Mouse (Mus musculus) megakaryocyte, adult 5-6 weeks (primary cell): ENCODE measurements around the gene Cux1. TPM values are rescaled to one million over a fixed set of nuclear protein-coding genes. Genes with fewer than 3 reads are reported as not detected.

Experiments
- ATAC-seq: 2 replicates; pipeline ENCODE4 v1.8.0; 2016; ENCODE audit warnings: mild to moderate bottlenecking, inconsistent platforms; ENCODE audit not compliant: poor library complexity, severe bottlenecking
- total RNA-seq, 2 experiments: library from RNA; stranded (forward) in 1 of 2; stranded (reverse) in 1 of 2; fragments of 153-499, 151-499 nt in 1 of 2; fragments of 221-1000, 200-1000 nt in 1 of 2; gene quantifications; 2 replicates each; pipeline versions ENCODE4 v1.2.3 to v1.2.4; 2015 to 2017

Gene Cux1
- total RNA-seq, 2 experiments from 2014 or later = 74.0 to 77.4 TPM

DNA sequence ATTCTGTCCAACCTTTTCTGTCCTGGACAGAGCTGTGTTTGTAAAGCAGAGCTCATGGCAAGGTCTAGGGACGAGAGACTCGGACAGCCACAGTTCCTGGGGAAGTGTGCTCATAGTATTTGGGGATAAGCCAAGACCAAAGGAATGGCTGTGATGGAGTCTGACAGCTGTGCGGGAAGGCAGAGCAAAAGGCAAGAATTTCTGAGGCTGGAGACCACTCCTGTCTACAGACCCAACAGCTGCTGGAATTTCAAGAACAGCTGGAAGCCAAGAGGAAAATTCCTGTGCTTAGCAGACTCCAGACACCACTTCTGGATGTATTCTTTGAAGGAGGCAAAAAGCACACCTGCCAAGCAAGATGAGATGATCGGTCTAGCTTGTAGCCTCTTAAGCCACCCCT lies 297.4 kb downstream of the Cux1 start:
- no peak for ATAC-seq

DNA sequence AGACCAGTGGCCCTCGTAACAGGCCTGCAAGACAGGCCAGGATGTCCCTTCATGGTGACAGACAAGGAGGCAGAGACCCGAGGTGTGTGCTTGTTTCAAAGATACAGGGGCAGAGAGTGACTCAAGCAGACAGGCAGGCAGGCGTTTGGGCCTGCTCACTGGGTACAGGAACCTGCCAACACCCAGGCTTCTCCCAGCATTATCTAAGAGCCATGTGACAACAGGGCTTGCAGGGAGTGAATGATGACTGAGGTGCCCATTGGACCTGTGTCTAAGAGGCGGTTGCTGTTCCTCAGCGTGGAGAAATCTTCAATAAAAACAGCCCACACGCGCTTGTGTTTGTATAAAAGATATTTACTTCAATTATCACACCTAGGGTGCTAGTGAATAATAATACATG lies 301.2 kb downstream of the Cux1 start:
- no peak for ATAC-seq

DNA sequence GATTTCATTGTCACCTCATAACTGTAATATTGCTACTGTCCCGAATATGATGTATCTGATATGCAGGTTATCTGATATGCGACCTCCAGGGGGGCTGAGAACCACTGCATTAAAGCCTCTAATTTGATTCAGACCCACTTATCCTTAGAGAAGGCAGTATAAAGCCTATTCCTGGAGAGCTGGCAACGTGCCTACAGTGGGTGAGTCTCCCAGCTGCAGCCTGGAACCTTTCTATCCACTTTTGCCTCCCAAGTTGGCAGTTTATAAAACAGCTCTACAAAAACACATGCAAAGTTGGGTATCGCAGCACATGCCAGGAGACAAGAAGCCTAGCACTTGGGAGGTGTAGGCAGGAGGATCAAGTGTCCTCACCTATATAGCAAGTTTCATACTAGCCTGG lies 303.9 kb downstream of the Cux1 start:
- no peak for ATAC-seq

DNA sequence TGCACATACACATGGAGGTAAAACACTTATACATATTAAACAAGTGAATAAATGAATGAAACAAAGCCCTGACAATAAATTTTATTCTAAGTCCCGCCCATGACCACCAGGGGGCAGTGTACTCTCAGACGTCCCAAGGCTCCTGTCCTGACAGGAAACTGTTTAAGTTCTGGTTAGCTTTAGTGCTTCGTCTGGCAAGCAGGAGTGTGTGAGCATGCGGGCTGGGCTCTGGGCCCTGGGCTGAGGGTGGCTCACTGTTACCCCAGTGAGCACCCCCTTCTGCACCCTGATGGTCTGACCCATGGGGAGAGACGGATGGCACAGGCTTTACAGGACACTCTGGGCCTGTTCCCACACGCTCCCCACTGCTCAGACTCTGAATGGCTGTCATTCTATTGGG lies 308.4 kb downstream of the Cux1 start:
- ATAC-seq = peak; percentile 63

DNA sequence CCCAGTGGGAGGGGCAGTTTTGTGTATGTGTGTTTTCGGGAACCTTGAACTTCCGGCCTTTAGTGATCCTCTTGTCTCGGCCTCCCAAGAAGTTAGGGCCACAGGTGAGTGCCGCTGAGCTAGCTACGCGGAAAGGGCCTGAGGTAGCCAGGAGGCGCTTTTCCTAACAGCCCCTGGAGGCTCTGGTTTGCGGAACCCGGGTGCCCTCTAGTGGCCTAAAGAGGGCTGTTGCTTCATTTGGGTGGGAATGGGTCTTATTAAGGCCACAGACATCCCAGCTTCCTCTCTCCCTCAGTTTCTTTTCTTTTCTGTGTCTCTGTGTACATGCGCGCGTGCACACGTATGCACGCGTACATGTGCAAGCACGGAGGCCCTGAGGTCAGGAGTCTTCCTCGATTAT lies 314.4 kb downstream of the Cux1 start:
- peak; percentile 83 for ATAC-seq

DNA sequence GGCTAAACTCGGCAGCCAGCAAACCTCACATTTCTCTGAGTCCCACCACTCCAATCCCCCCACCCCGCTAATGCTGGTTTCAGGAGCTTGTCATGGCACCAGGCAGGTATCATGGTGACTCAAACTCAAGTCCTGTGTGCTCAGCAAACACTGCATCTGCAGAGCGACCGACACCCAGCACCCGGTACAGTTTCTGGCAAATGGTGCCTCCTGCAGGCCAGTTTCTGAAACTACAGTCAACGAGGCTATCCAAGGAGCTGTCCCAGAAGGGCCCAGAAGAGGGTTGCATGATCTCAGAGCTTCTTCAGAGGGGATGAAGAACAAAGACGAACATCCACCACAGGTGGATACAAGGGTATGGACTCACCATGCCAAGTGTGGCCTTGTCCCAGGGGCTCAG lies 316.3 kb downstream of the Cux1 start:
- peak; percentile 34; the same call in 1 of the 2 replicates for ATAC-seq

DNA sequence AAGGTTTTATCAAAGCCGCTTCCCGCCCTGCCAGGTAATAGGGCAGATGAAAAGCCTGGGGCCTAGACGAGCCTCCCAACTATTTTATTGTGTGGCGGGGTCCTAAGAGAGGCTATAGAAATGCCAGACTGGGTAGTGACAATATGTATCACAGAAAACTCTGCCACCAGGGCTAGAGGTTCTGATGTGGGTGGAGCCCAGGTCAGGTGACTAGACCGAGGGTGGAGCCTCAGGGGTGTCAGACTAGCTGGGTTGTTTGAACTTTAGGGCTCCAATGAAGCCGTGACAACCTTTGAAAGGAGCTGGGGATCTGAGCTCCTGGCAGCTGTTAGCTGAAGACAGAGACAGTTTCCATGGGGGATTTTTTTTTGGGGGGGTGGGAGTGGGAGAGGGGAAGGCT lies 318.8 kb downstream of the Cux1 start:
- ATAC-seq = no peak

DNA sequence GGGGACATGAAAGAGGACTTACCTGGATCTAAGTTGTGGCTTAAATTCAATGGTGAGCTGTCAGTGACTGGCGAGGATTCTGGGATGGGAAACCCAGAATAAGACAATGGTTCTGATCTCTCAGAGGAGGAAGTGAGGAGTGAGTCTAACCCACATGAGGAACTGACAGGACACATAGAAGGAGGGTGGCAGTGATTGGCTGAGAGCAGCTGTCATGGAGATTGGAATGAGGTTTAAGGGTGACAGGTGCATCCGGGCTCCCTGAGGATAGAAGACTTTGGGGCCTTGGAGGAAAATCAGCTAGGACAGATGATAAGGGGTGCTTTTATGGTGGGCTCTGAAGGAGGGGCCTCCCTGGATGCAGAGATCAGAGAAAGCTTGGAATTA lies 320.8 kb downstream of the Cux1 start, which contains the start of gene Sh2b2:
TSS of gene Sh2b2 (minus strand) at position 105 of the 387 bp plus-strand sequence.
- peak; percentile 58 for ATAC-seq

DNA sequence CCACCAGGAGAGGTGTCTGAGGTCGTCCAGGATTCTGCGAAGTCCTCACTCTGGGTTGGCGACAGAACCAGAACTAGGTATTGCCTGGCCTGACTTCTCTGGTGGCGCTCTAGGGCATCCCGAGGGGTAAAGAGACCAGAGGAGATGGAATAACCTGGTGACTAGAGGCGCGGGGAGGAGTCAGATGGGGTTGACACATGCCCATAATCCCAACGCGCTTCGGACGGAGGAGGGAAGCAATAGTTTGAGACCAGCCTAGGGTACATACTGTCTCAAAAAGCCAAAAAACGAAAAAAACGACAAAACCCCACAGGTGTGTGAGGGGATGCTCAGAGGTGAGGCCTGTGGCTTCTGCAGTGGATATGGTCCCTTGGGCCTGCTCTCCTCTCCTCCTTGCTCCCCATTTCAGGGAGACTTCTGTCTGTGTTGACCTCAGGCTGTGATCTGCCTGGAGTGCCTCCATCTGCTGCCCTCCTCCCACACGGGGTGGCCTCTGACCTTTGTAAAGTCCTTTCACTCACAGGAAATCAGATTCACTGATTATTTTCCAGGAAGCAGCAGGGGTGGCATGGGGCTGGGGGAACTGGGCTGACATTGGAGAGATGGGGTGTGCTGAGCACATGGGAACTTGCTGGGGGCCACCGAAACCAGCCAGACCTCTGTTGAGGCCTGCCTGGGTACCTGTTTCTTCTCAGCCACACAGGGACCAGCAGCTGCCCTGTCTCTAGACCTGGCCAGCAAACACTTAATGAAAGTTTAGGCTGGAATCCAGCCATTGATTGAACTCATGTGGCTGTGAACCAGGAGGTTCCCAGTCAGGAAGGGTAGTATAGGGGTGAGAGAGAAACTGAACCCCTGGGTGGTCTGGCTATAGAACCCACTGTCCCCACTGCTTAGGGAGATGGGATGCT lies 321.5 kb downstream of the Cux1 start:
- no peak for ATAC-seq

DNA sequence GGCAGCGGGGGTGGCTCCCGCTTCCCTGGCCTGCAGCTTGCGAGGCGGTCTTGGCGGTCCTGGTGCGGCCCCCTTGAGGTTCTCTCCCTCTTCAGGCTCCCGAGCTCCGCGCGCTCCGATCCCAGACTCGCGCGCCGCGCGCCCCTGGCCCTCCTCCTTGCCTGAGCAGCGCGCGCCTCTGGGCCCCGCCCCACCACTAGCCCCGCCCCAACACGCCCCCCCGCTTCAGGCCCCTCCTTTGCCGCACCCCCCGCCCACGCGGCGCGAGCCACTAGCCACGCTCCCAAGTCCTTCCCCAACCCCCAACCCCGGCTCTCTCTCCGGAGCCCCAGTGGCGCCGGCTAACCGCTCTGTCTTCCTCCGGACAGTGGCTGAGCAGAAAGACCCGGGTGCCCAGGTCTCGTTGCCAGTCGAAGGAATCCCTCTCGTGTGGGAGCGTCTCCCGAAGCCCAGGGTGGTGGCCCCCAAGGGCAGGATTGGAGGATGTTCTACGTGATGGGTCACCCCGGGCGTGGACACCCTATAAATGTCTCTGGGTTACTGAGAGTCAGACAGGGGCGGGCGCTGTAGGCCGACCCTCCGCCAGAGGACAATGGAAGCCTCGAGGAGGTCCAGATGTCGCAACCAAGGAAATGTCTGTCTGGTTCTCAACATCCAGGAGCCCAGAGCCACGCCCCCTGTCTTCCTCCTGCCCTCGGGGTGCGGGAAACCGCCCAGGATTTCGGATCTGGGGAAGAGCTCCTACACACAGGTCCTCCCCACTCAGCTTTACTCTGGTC lies 322.3 kb downstream of the Cux1 start:
- peak; percentile 63 for ATAC-seq

DNA sequence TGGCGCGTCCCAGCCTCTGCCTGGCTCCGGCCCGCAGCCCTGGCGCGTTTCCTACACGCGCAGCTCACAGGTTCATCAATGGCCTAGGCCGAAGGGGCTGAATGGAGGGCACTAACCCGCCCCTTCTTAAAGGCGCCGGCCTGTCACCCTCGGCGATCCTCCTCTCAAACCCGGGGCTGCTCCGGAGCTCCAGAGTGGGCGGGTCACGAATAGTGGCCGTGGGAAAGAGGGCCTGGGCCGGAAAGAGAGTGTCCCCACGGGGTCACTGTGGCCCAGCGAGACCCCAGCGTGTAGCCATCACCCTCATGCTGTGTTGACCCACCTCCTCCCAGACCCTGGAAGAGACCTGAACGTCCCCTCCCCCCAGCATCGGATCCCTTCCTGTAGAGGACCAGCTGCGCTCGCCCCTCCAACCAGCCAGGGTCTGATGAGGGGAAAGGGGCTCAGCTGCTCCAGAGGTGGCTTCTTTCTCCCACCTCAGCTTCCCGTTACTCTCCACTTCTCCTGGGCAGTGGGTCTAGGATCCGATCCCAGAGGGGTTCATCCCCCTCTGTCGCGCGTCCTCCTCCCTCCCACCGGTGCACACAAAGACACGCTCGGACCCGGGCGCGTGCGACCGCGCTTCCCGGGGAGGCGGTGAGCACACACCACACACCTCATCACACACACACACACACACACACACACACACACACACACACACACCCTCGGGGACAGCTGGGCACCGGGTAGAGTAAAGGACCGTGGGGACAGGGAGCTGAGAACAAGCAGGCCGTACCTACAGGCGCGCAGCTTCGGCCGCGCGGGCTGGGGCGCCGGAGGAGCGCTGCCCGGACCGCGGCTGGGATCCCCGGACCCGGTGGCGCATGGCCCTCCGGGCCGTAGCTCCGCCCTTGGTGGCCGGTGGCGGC lies 323.2 kb downstream of the Cux1 start:
- peak; percentile 9; the same call in 1 of the 2 replicates for ATAC-seq

DNA sequence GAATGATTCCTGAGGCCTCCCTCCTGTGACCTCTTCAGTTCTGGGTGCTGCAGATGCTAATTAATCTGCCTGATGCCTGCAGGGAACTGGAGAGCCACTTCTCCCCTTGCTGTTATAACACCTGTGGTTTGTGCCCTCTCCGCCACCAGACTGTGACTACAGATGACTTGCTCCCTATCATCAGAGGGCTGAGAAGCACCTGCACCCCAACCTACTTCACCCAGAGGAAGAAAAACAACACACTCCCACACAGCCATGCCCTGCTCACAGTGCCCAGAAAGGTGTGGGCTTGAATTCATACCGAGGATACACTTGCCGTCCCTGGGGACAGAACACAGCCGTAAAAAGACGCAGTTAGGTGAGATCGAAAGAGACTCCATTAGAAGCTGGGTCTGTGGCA lies 326.1 kb downstream of the Cux1 start:
- ATAC-seq = no peak

DNA sequence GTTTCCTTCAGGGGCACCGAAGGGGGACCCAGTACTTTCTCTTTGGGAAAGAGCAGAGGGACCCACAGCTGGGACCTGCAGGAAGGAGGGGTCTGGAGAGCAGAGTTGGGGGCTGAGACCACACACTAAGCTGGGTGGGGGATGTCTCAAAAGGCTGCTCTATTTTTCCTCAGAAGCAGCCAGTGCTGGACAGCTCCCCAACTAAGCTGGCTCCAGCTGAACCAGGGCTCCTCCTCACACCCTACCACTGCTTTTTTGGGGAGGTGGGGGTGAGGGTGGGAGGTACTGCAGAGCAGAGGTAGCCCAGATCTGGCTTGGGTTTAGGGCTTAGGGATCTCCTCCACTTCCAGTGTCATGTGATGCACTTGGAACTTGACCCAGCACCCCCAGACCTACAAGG lies 326.9 kb downstream of the Cux1 start:
- no peak for ATAC-seq

DNA sequence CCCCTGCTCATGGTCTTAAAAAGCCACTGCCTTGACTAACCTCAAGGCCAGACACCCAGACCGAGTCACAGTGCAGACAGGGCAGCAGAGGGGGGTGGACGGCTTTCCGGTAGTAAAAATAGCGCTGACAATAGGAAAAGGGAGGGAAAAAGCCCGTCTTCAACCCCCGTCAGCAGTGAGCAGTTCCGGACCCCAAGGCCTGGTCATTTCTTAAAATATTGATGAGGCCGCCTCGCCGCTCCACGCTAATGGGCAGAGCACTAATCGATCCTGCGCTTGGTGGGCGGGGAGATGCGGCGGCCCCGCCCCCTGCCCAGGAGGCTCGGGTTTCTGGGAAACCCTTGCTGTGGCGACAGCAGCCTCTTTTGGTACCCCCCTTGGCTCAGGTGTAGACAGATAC lies 329.7 kb downstream of the Cux1 start:
- ATAC-seq = no peak

DNA sequence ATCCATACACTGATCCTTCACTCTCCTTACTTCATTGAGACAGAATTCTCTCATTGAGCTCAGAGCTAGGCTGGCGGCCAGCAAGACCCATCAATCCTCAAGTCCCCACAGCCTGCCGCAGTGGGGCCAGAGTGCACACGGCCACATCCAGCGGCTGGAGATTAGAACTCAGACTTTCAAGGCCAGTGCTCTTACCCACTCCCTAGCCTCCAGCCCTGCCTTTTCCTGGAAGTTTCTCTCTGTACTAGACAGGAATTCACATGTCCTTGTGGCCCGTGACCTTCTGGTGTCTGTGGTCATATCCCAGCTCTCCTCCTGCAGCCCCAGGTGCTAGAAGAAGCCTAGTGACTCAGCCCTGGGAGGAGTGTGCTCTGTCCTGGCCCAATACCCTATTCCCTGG lies 330.7 kb downstream of the Cux1 start:
- no peak for ATAC-seq

DNA sequence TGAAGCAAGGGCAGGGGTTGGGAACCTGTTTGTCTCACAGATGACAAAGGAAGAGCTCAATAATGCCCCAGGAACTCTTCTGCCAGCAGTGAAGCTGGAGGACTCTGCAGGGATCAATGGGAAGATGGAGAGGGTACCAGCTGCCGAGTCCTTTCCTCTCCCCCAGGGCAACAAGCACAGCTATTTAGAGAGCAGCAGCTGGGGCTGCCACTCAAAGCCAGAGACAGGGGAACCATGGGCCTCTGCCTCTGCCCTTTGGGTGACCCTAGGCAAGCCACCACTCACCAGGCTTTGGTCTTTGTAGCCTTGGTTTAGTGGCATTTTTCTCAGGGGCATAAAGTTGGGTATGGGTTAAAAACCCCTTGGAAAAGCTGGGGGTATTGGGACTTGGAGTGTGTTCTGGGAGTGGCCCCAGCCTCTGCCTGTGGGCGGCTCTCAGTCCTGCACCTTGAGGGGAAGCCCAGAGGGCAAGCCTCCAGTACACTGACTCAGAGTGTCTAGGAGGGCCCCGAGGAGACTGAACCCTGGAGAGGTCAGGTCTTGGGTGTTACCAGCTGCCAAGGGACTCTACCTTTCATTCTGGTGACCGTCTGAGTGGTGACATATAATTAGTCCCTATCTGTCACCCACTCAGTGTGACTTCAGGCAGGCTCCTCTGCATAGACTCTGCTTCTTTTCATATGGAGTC lies 336.8 kb downstream of the Cux1 start:
- ATAC-seq = no peak

DNA sequence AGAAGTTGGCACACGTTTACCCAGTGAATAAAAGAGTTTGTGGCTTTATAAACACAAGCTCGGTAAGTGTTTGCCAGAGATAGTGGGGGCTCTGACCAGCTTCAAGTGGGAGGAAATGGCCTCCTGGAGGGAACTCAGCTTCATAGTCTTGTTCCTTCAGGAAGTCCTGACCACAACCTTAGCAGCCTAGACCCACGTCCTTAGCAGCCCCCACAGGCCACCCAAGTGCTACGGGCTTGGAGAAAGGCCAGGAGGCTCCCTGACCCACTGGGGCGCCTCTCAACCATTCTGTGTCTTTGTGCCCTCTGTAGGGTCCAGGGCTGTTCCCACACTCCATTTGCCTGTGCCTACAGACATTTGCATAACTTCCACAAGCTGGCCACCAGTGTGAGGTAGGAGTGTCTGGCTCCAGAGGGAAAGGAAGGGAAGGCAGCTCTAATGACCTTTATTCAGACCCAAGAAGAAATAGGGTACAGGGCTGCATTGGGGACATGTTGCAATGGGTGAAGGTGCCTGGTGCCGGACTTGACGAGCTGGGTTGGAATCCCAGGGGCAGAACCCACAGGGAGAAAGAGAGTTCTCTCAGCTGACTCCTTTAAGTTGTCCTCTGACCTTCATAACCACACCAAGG lies 340.9 kb downstream of the Cux1 start:
- no peak for ATAC-seq

DNA sequence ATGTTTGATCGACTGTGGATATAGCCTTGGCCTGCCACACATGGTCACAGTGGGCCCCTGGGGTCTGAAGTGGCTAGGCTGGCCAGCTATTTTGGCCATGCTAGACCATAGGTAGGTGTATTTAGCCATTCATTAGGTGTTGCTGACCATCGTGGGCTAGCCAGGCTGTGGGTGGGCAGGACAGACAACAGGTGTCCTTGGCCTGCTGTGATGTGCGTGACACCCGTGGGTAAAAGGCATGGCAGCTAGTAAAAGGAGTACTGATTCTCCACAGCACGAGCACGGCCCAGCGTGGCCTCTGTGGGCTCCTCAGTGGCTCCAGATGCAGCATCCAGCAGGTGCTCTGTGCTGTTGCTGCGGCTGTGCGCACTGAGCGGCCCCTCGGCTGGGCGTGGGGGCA lies 348.7 kb downstream of the Cux1 start:
- ATAC-seq = no peak

DNA sequence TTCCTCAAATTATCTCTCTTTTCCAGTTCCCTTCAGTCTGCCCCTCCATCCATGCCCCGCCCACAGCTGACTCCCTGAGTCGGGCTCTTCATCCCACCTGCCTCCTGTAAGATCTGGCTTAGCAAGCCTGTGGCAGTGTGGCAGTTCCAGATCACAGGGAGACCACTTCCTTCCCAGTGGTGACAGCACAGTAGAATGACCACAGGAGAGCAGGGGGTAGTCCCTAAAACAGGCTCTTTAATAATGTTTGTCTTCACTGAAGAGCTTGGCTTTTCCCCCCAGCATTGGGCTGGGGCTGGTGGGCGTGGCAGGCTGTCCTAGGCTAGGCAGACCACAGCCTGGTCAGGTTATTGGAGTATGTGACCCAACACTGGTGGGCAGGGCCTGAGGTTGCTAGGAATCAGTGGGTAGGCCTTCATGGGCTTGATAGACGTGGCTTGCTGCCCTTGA lies 349.3 kb downstream of the Cux1 start:
- peak; percentile 19 for ATAC-seq
